Mouse (Mus musculus): Measurements from ENCODE around the gene Gsto2.
A peak's percentile ranks its signal among the peaks of the same experiment; 100 is the strongest.
"Not testable (repeated sequence)": the region's sequence is repeated elsewhere in the genome, so short reads cannot be mapped to it uniquely, and the experiment has no call there.

The Gsto2 gene

DNA sequence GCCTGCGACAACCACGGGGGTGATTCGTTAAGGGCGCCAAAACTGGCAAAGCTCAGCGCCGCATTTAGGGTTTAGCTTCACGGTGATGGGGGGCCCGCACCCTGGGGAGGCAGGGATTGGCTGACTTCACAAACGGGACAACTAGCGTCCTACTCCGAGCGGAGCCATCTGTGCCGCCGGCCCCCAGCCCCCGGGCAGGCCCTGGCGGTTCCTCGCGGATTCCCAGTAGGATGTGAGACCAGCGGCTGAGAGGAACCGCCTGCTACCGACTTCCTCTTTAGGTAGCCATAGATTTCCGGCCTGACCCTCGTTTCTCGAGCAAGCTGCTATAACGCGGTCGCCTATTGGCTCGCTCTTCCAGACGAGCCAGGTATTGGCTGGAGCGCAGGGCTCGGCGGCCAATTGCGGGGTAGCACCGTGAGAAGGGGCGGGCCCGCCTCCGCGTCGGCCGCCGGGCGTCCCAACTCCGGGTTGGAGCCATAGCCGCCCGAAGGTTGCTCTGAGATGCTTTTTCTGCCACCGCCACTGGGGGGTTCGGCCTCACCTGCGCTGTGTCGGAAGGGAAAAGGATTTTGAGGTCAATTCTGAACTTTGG is at the start of gene Gsto2:
TSS of gene Gsto2 (plus strand) at position 182 of the 595 bp plus-strand sequence.
- peak; percentile 87 for DNase-seq (ENCODE audit: low spot score)

DNA sequence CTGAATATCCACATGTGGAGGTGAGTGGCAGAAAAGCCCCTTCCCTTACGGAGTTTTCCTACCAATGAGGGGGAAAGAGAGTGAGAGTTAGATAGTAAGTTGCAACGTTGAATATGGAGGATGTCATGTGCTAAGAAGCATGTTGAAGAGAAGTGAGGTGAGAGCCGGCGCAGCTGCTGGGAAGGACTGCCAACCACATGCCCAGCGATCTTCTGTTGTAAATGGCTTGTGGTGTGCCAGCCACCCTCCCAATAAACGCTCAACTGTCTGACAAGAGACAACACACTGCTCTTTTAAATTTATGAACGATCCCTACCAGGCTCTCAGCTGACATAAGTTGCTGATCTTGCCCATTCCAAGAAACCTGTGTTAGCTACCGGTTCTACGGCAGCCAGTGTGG is 47.6 kb upstream of the Gsto2 start:
- DNase-seq (ENCODE audit: low spot score) = no peak

DNA sequence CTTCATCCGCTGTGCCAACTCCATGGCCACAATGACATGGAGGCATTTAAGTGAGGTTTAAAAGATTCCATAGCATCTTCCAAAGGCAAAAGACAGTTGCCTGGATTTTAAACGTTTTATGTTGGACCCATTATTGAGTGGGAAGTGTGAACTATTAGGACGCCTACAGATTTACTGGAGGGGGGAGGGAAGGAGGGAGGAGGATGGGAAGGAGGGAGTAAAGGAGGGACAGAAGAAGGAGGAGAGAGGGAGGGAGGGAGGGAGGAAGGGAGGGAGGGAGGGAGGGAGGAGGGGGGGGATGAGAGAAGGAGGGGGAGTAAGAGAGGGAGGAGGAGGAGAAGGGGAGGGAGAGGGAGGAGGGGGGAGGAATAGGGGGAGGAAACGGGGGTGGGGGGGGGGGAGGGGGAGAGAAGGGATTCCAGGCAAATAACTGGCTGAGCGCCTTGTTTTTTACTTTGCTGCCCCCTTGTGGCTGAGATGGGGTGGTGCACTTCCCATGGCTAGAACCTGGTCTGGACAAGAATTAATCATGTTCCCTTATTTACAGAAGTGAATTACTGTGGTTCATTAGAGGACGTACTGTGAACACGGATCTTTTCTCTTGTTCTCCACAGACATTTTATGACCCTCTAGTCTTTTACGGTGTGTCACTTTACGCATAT is 44.4 kb upstream of the Gsto2 start:
- peak; percentile 83 for DNase-seq (ENCODE audit: low spot score)

DNA sequence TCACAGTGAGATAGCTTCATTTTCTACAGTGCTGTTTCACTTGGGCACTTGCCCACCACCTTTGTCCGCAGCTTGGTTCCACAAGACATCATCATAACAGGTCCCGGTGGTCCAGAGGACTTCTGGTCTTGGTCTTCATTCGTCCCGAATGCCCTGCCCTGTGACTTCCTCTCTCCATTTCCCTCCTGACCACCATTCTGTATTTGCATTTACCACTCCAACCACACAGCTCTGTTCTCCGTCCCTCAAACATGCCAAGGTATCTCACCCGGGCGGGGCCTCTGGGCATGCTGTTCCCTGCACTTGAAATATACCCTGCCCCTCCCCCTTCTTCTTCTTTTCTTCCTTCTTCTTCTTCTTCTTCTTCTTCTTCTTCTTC is 43.9 kb upstream of the Gsto2 start:
- DNase-seq (ENCODE audit: low spot score) = no peak

- no peak for DNase-seq (ENCODE audit: low spot score)
Observed at GRCm38 (mm10) chr19:47822143-47822796, 43.1 kb upstream of the Gsto2 start.

- DNase-seq (ENCODE audit: low spot score) = no peak
Observed at GRCm38 (mm10) chr19:47824026-47824425, 41.3 kb upstream of the Gsto2 start.

DNA sequence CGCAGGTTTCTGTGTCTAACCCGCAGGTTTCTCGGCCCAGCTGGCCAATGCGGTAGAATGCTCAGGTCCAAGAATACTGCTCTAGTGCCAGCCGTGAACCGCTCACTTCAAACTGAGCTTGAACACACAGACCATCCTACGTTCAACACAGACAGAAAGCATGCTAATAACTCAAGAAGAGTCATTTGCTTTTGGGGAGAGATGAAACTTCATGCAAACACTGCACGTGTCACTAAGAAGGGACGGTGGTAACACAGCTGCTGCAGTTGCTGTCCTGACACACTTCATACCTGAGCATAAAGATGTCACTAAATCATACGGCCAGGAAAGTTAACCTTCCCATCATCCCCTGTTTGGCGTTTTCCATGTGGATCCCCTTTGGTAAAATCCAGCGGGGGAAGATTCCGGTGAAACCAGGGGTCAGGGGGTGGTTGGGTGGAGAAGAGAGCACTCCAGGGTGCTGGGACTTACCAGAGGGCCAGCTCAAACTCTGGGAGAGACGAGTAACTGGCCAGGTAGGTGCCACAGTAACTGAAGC is 35.4 kb upstream of the Gsto2 start:
- no peak for DNase-seq (ENCODE audit: low spot score)

DNA sequence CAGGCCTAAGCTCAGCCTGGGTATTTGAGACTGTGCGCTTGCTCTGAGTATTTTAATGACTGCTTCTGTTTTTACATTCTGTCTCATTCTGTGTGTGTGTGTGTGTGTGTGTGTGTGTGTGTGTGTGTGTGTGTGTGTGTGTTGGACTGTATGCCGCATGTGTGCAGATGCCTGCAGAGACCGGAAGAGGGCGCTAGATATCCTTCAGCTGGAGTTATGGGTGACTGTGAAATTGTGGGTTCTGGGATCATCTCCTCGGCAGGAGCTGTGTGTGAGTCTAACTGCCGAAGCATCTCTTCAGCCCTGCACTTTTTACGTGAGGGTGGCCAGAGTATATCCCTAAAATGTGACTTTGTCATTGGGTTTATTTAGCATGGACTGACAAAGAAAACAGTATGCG is 34.2 kb upstream of the Gsto2 start:
- no peak for DNase-seq (ENCODE audit: low spot score)

GRCm38 (mm10) chr19:47832316-47832715 is 33.0 kb upstream of the Gsto2 start:
- no peak for DNase-seq (ENCODE audit: low spot score)

DNA sequence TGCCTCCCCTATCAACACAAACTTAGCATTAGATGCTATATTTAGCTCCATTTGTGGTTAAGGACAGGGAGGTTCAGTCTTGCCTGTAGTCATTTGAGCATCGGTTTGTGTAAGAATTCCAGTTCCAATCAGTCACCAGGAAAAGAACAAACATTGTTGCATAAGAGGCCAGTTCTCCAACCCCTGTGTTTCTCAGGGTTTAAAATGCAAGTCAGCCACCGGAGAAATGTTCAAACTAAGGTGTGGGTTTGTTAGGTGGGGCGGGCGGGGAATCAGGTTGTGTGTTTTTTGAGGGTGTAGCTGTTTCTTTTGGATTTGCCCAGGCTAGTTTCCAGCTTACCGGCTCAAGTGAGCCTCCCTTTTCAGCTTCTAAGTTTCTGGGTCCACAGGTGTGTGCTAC is 30.7 kb upstream of the Gsto2 start:
- no peak for DNase-seq (ENCODE audit: low spot score)

GRCm38 (mm10) chr19:47835776-47836175 is 29.6 kb upstream of the Gsto2 start:
- DNase-seq (ENCODE audit: low spot score) = no peak

GRCm38 (mm10) chr19:47836701-47837526 is 28.4 kb upstream of the Gsto2 start:
- DNase-seq (ENCODE audit: low spot score) = no peak

GRCm38 (mm10) chr19:47837527-47837901 is 27.8 kb upstream of the Gsto2 start:
- no peak for DNase-seq (ENCODE audit: low spot score)

DNA sequence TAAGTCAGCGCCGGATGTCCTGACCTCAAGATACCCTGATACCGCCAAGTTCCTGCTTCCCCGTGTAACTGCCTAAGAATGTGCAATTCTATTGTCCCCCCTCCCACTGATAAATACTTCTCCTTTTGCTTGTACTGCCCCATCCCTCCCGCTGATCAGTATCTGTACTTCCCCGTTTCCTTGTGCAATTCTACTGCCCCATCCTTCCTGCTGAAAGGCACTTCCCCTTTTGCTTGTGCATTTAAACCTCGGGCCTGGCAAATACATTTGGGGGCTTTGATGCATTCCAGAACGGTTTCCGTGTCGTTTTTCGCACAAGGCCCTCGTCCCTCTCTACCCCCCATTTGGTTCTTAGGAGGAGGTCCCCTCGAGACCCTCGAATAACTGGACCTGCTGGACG is 24.1 kb upstream of the Gsto2 start:
- not testable (repeated sequence) for DNase-seq (ENCODE audit: low spot score)

GRCm38 (mm10) chr19:47849735-47850134 is 15.6 kb upstream of the Gsto2 start:
- no peak for DNase-seq (ENCODE audit: low spot score)

DNA sequence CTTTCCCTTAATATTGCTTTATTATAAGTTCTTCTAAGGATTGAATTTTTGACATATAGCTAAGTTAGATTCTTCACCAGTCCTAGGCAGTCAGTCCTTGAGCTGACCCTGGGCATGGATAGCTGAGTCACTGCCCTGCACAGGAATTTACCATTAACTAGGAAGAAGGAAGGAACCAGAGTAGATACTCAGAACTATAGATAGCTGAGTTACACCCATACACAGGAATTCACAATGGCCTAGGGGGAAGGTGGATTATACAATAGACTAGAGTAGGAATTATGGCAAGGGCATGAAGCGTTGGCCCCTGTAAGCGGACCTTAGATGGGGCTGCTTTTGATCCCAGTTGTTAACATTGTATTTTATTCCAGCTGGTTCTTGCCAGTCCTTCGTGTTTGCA is 13.2 kb upstream of the Gsto2 start:
- not testable (repeated sequence) for DNase-seq (ENCODE audit: low spot score)

- no peak for DNase-seq (ENCODE audit: low spot score)
Observed at GRCm38 (mm10) chr19:47853053-47853452, 12.3 kb upstream of the Gsto2 start.

DNA sequence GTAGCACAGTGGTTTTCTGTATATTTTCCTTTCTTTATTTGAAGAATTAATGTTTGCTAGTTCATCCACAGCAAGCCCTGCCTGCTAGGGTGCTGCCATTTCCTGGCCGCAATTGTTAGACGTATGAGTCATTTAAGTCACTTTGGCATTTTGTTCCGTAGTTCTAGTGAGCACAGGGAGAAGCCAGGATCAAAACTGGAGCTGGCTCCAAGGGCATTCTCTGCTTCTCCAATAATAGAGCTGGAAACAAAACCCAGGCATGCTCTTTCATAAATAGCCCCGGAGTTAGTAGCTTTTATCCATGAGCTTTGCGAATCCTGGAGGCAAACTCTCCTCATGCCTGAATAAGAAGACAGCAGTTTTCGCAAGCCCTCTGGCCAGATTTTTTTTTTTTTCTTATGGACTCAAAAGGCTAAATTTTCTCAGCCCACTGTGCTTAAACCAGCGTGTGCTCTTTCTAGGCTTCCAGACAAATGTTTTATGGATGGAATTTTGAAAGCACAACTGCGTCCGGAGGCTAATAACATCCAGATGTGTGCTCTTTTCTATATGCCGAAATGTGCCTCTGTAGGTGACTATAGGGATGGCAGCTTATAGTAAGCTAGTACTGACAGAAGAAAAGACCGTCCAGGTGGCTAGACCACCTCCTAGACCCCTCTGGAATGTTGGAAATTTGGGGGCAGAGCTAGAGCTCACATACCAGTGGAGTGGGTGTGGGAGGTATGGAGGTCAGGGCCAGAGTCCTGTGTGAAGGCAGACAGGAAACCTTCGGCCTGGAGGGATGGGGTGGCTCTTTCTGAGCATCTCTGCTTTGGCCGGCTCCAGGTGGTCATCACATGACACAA is 11.2 kb upstream of the Gsto2 start:
- peak; percentile 60 for DNase-seq (ENCODE audit: low spot score)

DNA sequence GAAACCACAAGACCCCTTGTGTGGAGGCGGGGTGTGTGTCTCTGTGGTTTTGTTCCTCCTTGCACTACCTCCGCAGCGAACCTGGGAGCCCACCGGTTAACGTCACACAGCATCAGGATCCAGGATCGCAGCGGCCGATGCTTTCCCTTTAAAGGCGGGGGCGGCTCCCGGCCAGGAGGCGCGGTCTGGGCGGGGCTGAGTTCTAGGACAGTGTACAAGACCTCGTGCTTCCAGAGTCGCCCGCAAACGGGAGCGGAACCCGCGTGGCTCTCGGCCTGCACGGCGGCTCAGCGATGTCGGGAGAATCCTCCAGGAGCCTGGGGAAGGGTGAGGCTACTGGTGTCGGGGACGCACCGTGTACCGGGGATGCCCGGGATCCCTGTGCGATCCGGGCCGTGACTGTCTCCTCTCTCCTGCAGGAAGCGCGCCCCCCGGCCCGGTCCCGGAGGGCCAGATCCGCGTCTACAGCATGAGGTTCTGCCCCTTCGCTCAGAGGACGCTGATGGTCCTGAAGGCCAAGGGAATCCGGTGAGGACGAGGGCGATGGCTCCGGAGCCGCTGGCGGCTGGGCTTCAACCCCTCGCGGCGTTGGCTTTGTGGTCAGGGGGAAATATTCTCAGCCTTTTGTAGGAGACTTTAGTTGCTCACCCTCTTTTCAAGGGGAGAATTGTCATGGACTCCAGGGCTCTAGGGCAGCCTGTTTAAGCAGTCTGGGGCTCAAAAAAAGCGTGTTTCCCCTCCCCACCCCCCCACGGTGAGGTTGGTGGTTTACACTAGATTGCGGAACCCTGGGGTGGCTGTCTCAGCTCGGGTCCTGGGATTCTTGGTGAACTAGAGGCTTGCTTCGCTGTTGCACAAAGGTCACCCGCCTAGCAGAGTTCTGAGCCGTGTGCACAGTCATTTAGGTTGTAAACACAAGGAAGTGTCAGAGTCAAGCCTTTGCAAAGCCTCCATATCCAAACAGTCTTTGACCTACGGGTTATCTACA is 10.2 kb upstream of the Gsto2 start, which contains the start of gene Gsto1:
TSS of gene Gsto1 (plus strand) at position 175 of the 988 bp plus-strand sequence.
- peak; percentile 91 for DNase-seq (ENCODE audit: low spot score)

All from adipocyte (in vitro differentiated cells).